10 mouse cellular contexts compared by ENCODE assay signal in genomic region chr5:144466987-144467386, GRCm38 (mm10).
A peak's percentile ranks its signal among the peaks of the same experiment; 100 is the strongest.
DNase-seq lines count a peak whose midpoint lies in the region; ATAC-seq and TF ChIP-seq lines count a peak whose summit lies in the region.
"Had no signal": no experiment of that assay in that cellular context is flagged by ENCODE, and none has a peak within 500 bp of the region (broad histone marks: within the 10 kb centered on the region; RNA-seq: fewer than 3 reads in every experiment).

No protein-coding gene starts in this region.

- no peak overlapping the region for H3K4me2 ChIP-seq in heart, postnatal 0 days (ENCODE audit: low read depth, low read length)
- H3K4me2 ChIP-seq in midbrain, embryonic 14.5 days (ENCODE audit: low read length): no peak overlapping the region
- H3K4me2 ChIP-seq in midbrain, embryonic 13.5 days (replicated peaks): no peak overlapping the region
- H3K4me2 ChIP-seq: forebrain, embryonic 13.5 days; lung, embryonic 15.5 days had no signal

- no peak for ATAC-seq in heart, postnatal 0 days (ENCODE audit: insufficient read depth, low read depth)
- no peak for ATAC-seq in midbrain, embryonic 14.5 days (ENCODE audit: low FRiP score, low TSS enrichment)
- ATAC-seq in midbrain, embryonic 13.5 days: no peak
- ATAC-seq: activated CD4-positive, CD25-positive, alpha-beta regulatory T cell, adult 4 months; forebrain, embryonic 13.5 days had no signal

- no peak overlapping the region for H3K9ac ChIP-seq in heart, postnatal 0 days (replicated peaks; ENCODE audit: low read depth, low read length)
- H3K9ac ChIP-seq in midbrain, embryonic 14.5 days (replicated peaks; ENCODE audit: low read length): no peak overlapping the region
- H3K9ac ChIP-seq in midbrain, embryonic 13.5 days (replicated peaks): no peak overlapping the region
- H3K9ac ChIP-seq: forebrain, embryonic 13.5 days; lung, embryonic 15.5 days had no signal

- H3K27ac ChIP-seq in heart, postnatal 0 days (ENCODE audit: low read depth): no peak overlapping the region
- H3K27ac ChIP-seq in midbrain, embryonic 14.5 days (replicated peaks; ENCODE audit: low read depth, low read length): no peak overlapping the region
- no peak overlapping the region for H3K27ac ChIP-seq in midbrain, embryonic 13.5 days
- H3K27ac ChIP-seq: forebrain, embryonic 13.5 days; lung, embryonic 15.5 days had no signal

- H3K27me3 ChIP-seq in heart, postnatal 0 days (ENCODE audit: control insufficient read depth, insufficient read depth, low read length): no peaks in the 10 kb centered on the region
- no peaks in the 10 kb centered on the region for H3K27me3 ChIP-seq in midbrain, embryonic 14.5 days (ENCODE audit: control insufficient read depth, insufficient read depth, low read length)
- H3K27me3 ChIP-seq in midbrain, embryonic 13.5 days: no peaks in the 10 kb centered on the region
- H3K27me3 ChIP-seq: forebrain, embryonic 13.5 days; lung, embryonic 15.5 days had no signal

- WGBS in heart, postnatal 0 days: 32% methylated on average over 6 of the region's 6 CpGs
- 51% methylated on average over 6 of the region's 6 CpGs for WGBS in midbrain, embryonic 14.5 days
- 47% methylated on average over 6 of the region's 6 CpGs for WGBS in midbrain, embryonic 13.5 days

- H3K4me1 ChIP-seq in heart, postnatal 0 days (ENCODE audit: control insufficient read depth, insufficient read depth): no peaks in the 10 kb centered on the region
- no peaks in the 10 kb centered on the region for H3K4me1 ChIP-seq in midbrain, embryonic 14.5 days (ENCODE audit: control insufficient read depth, insufficient read depth, low read length)
- H3K4me1 ChIP-seq in midbrain, embryonic 13.5 days (replicated peaks): no peaks in the 10 kb centered on the region
- H3K4me1 ChIP-seq: forebrain, embryonic 13.5 days; lung, embryonic 15.5 days had no signal

- TF ChIP-seq CTCF in heart, postnatal 0 days (IDR thresholded peaks at IDR 0.05; ENCODE audit: low read depth): 0 out of 2 replicates have a peak, but pooled peaks have one; percentile 14

- 0 out of 2 replicates have a peak, but pooled peaks cover 3% of the 10 kb centered on the region for H3K9me3 ChIP-seq in heart, postnatal 0 days (replicated peaks; ENCODE audit: control insufficient read depth, low read length)
- H3K9me3 ChIP-seq in midbrain, embryonic 14.5 days (ENCODE audit: control insufficient read depth, low read length): no peaks in the 10 kb centered on the region
- H3K9me3 ChIP-seq in midbrain, embryonic 13.5 days: no peaks in the 10 kb centered on the region
- H3K9me3 ChIP-seq: forebrain, embryonic 13.5 days; lung, embryonic 15.5 days had no signal

- no peaks in the 10 kb centered on the region for H3K36me3 ChIP-seq in heart, postnatal 0 days (replicated peaks; ENCODE audit: control insufficient read depth, insufficient read depth, low read length)
- H3K36me3 ChIP-seq in midbrain, embryonic 14.5 days (ENCODE audit: control insufficient read depth, insufficient read depth, low read length): no peaks in the 10 kb centered on the region
- H3K36me3 ChIP-seq in midbrain, embryonic 13.5 days: no peaks in the 10 kb centered on the region
- H3K36me3 ChIP-seq: lung, embryonic 15.5 days had no signal

- no peak overlapping the region for H3K4me3 ChIP-seq in heart, postnatal 0 days (ENCODE audit: low read depth, low read length)
- no peak overlapping the region for H3K4me3 ChIP-seq in midbrain, embryonic 14.5 days (replicated peaks; ENCODE audit: low read depth, low read length)
- no peak overlapping the region for H3K4me3 ChIP-seq in midbrain, embryonic 13.5 days (replicated peaks)
- H3K4me3 ChIP-seq: forebrain, embryonic 13.5 days; lung, embryonic 15.5 days had no signal

- no peak for DNase-seq in heart, postnatal 0 days (ENCODE audit: low spot score)
- no peak for DNase-seq in heart, adult 11 months
- peak; percentile 41 for DNase-seq in midbrain, embryonic 14.5 days
- peak; percentile 41 for DNase-seq in embryo, embryonic 10 days (ENCODE audit: low spot score)
- peak; percentile 9 for DNase-seq in testis, postnatal 14 days (ENCODE audit: low spot score)
- DNase-seq in lung, postnatal 4 days: no peak

- no peak for TF ChIP-seq EP300 in heart, postnatal 0 days (IDR thresholded peaks at IDR 0.05; ENCODE audit: low read depth)

Comparison
In these comparisons a context has a peak if more than half of its experiments do, and no peak if none do; other contexts are left out.
1. DNase-seq: peak in midbrain, embryonic 14.5 days (single experiment), embryo, embryonic 10 days (single experiment) and testis, postnatal 14 days (single experiment); none in heart, postnatal 0 days (single experiment), heart, adult 11 months (single experiment) and lung, postnatal 4 days (0 of 2).